Mouse (Mus musculus) MEL (cell line): Measurements from ENCODE around the gene Oit3. TPM values are rescaled to one million over a fixed set of nuclear protein-coding genes. Genes with fewer than 3 reads are reported as not detected.

Experiments used
- DNase-seq: peaks from one replicate; pipeline ENCODE4 v3.0.0; 2011; ENCODE audit warnings: low read depth, low spot score
- H3K27ac ChIP-seq: 2 replicates; pipeline ENCODE4 v1.5.1; 2012; ENCODE audit warnings: low read depth, mild to moderate bottlenecking, control low read depth, low read length, moderate library complexity; ENCODE audit not compliant: control insufficient read depth
- H3K27me3 ChIP-seq, 2 experiments: fragments of 150-350 bp in 1 of 2; sonication (generic) in 1 of 2; 2 replicates each; pipeline ENCODE4 v1.6.1; 2012; ENCODE audit warnings: low read length in 2 of 2, mild to moderate bottlenecking in 2 of 2, improper control_type of control experiment in 1 of 2, moderate library complexity in 1 of 2; ENCODE audit not compliant: insufficient read depth in 2 of 2, control insufficient read depth in 1 of 2
- H3K36me3 ChIP-seq, 2 experiments: 2 replicates each; pipeline ENCODE4 v1.6.1; 2012 to 2014; ENCODE audit warnings: low read length in 2 of 2, improper control_type of control experiment in 1 of 2, inconsistent platforms in 1 of 2, mild to moderate bottlenecking in 1 of 2; ENCODE audit not compliant: insufficient read depth in 2 of 2, control insufficient read depth in 1 of 2
- H3K4me1 ChIP-seq, 2 experiments: fragments of 150-350 bp in 1 of 2; sonication (generic) in 1 of 2; 2 replicates each; pipeline ENCODE4 v1.6.1; 2012; ENCODE audit warnings: low read length in 2 of 2, improper control_type of control experiment in 1 of 2, mild to moderate bottlenecking in 1 of 2; ENCODE audit not compliant: insufficient read depth in 2 of 2, control insufficient read depth in 1 of 2
- H3K4me3 ChIP-seq, 2 experiments: fragments of 150-350 bp in 1 of 2; sonication (generic) in 1 of 2; 2 replicates each; pipeline ENCODE4 v1.5.1; 2012; ENCODE audit warnings: low read depth in 2 of 2, low read length in 2 of 2, mild to moderate bottlenecking in 2 of 2, moderate library complexity in 2 of 2, control low read depth in 1 of 2, improper control_type of control experiment in 1 of 2; ENCODE audit not compliant: control insufficient read depth in 1 of 2, insufficient read depth in 1 of 2
- H3K79me2 ChIP-seq: 2 replicates; pipeline ENCODE4 v1.6.1; 2012; ENCODE audit warnings: mild to moderate bottlenecking, low read length, moderate library complexity; ENCODE audit not compliant: control insufficient read depth, poor library complexity, insufficient read depth
- H3K9ac ChIP-seq: 2 replicates; pipeline ENCODE4 v1.6.1; 2012; ENCODE audit warnings: low read depth, mild to moderate bottlenecking, control low read depth, low read length, moderate library complexity; ENCODE audit not compliant: control insufficient read depth, poor library complexity, severe bottlenecking
- H3K9me3 ChIP-seq: fragments of 150-350 bp; sonication (generic); replicated peaks from 2 replicates; pipeline ENCODE4 v1.6.1; 2012; ENCODE audit warnings: mild to moderate bottlenecking, low read length, improper control_type of control experiment, moderate library complexity; ENCODE audit not compliant: insufficient read depth
- BHLHE40 ChIP-seq: IDR thresholded peaks from 2 replicates; pipeline ENCODE4 v1.6.1; 2012; ENCODE audit warnings: low read depth, mild to moderate bottlenecking, inconsistent platforms, low read length, improper control_type of control experiment, borderline replicate concordance
- CHD2 ChIP-seq: IDR thresholded peaks from 2 replicates; pipeline ENCODE4 v1.6.1; 2011; ENCODE audit warnings: low read length, improper control_type of control experiment
- E2F4 ChIP-seq: IDR thresholded peaks from 2 replicates; pipeline ENCODE4 v1.6.1; 2011; ENCODE audit warnings: low read depth, low read length, improper control_type of control experiment, borderline replicate concordance
- ELF1 ChIP-seq: IDR thresholded peaks from 2 replicates; pipeline ENCODE4 v1.6.1; 2014; ENCODE audit warnings: low read depth, mild to moderate bottlenecking, inconsistent platforms, low read length, improper control_type of control experiment, moderate library complexity
- EP300 ChIP-seq, 2 experiments: IDR thresholded peaks; 2 replicates each; pipeline ENCODE4 v1.6.1; 2011; ENCODE audit warnings: improper control_type of control experiment in 2 of 2, low read length in 2 of 2, low read depth in 1 of 2, mild to moderate bottlenecking in 1 of 2
- ETS1 ChIP-seq: IDR thresholded peaks from 2 replicates; pipeline ENCODE4 v1.6.1; 2012; ENCODE audit warnings: low read depth, mild to moderate bottlenecking, inconsistent platforms, low read length, improper control_type of control experiment, moderate library complexity
- GATA1 ChIP-seq: IDR thresholded peaks from 2 replicates; pipeline ENCODE4 v1.6.1; 2011; ENCODE audit warnings: low read depth, low read length, improper control_type of control experiment
- HCFC1 ChIP-seq: IDR thresholded peaks from 2 replicates; pipeline ENCODE4 v1.6.1; 2012; ENCODE audit warnings: low read depth, mild to moderate bottlenecking, inconsistent platforms, low read length, improper control_type of control experiment, moderate library complexity
- KAT2A ChIP-seq: conservative IDR thresholded peaks from 2 replicates; pipeline ENCODE4 v1.6.1; 2012; ENCODE audit warnings: low read depth, low read length, improper control_type of control experiment, inconsistent platforms
- MAFK ChIP-seq: IDR thresholded peaks from 2 replicates; pipeline ENCODE4 v1.6.1; 2011; ENCODE audit warnings: low read depth, mild to moderate bottlenecking, low read length, improper control_type of control experiment, borderline replicate concordance
- MAX ChIP-seq: IDR thresholded peaks from 2 replicates; pipeline ENCODE4 v1.6.1; 2011; ENCODE audit warnings: low read length, improper control_type of control experiment
- MXI1 ChIP-seq: IDR thresholded peaks from 2 replicates; pipeline ENCODE4 v1.6.1; 2011; ENCODE audit warnings: mild to moderate bottlenecking, low read depth, low read length, improper control_type of control experiment
- MYB ChIP-seq: IDR thresholded peaks from 2 replicates; pipeline ENCODE4 v1.6.1; 2011; ENCODE audit warnings: mild to moderate bottlenecking, low read depth, low read length, improper control_type of control experiment
- MYC ChIP-seq: IDR thresholded peaks from 2 replicates; pipeline ENCODE4 v1.6.1; 2011; ENCODE audit warnings: low read depth, mild to moderate bottlenecking, low read length, improper control_type of control experiment, moderate library complexity
- NELFE ChIP-seq: IDR thresholded peaks from 2 replicates; pipeline ENCODE4 v1.6.1; 2011; ENCODE audit warnings: low read depth, low read length, improper control_type of control experiment
- NRF1 ChIP-seq: IDR thresholded peaks from 2 replicates; pipeline ENCODE4 v1.6.1; 2014; ENCODE audit warnings: low read depth, mild to moderate bottlenecking, inconsistent platforms, low read length, improper control_type of control experiment, moderate library complexity; ENCODE audit not compliant: poor library complexity, insufficient read depth, severe bottlenecking
- RAD21 ChIP-seq: IDR thresholded peaks from 2 replicates; pipeline ENCODE4 v1.6.1; 2011; ENCODE audit warnings: mild to moderate bottlenecking, low read depth, low read length, improper control_type of control experiment
- RCOR1 ChIP-seq: IDR thresholded peaks from 2 replicates; pipeline ENCODE4 v1.6.1; 2012; ENCODE audit warnings: low read depth, mild to moderate bottlenecking, inconsistent platforms, low read length, improper control_type of control experiment
- SIN3A ChIP-seq: IDR thresholded peaks from 2 replicates; pipeline ENCODE4 v1.6.1; 2012; ENCODE audit warnings: low read length, improper control_type of control experiment, inconsistent platforms
- SMC3 ChIP-seq: IDR thresholded peaks from 2 replicates; pipeline ENCODE4 v1.6.1; 2011; ENCODE audit warnings: low read depth, low read length, improper control_type of control experiment
- UBTF ChIP-seq: IDR thresholded peaks from 2 replicates; pipeline ENCODE4 v1.6.1; 2012; ENCODE audit warnings: low read depth, mild to moderate bottlenecking, inconsistent platforms, low read length, improper control_type of control experiment, moderate library complexity, borderline replicate concordance; ENCODE audit not compliant: insufficient read depth
- USF1 ChIP-seq: IDR thresholded peaks from 2 replicates; pipeline ENCODE4 v1.6.1; 2014; ENCODE audit warnings: low read depth, mild to moderate bottlenecking, inconsistent platforms, low read length, improper control_type of control experiment, moderate library complexity
- ZC3H11A ChIP-seq: IDR thresholded peaks from 2 replicates; pipeline ENCODE4 v1.6.1; 2012; ENCODE audit warnings: low read depth, mild to moderate bottlenecking, inconsistent platforms, low read length, improper control_type of control experiment
- ZKSCAN1 ChIP-seq: IDR thresholded peaks from 2 replicates; pipeline ENCODE4 v1.6.1; 2012; ENCODE audit warnings: low read depth, mild to moderate bottlenecking, inconsistent platforms, low read length, improper control_type of control experiment, moderate library complexity
- ZNF384 ChIP-seq: IDR thresholded peaks from 2 replicates; pipeline ENCODE4 v1.6.1; 2012; ENCODE audit warnings: low read depth, mild to moderate bottlenecking, inconsistent platforms, low read length, improper control_type of control experiment
- polyA plus RNA-seq, 2 experiments: library from polyadenylated mRNA; stranded (reverse) in 1 of 2; unstranded in 1 of 2; fragments of >175 nt in 1 of 2; fragments of >200 nt in 1 of 2; gene quantifications; 2 replicates each; pipeline versions ENCODE4 v1.2.1 to v1.2.4; 2012; ENCODE audit warnings: low replicate concordance in 2 of 2, low read depth in 1 of 2; ENCODE audit not compliant: insufficient read length in 2 of 2, insufficient read depth in 1 of 2, missing spikeins in 1 of 2
- total RNA-seq: library from RNA; depleted of rRNA; stranded (reverse); fragments of 300-350 nt; gene quantifications from 2 replicates; pipeline ENCODE4 v1.2.3, GENCODE M21; 2012

Gene Oit3
- total and polyA plus RNA-seq, 3 experiments = 0.07 TPM; not detected in 2

DNA sequence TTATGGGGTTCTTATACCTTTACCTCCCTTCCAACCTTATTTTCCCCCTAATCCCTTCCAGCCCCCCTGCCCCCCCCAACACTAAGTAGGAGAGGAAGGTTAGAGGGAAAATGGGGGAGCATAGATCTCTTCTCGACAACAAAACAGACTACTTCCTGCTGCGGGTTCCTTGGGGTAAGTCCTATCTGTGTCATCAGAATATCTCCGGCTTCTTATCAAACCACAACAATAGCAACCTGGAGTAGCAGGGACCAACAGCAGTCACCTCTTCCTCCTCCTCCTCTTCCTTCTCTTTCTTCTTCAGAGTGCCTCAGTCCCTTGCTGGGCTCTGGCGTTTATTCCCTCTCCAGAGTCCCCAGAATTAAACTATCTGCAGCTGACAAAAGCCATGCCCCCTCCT lies 49.7 kb downstream of the Oit3 start (continued):
- TF ChIP-seq UBTF = no peak
- TF ChIP-seq MAFK = no peak
- no peak for TF ChIP-seq BHLHE40
- TF ChIP-seq E2F4 = no peak
- TF ChIP-seq USF1 = no peak
- TF ChIP-seq GATA1 = peak; percentile 91
- TF ChIP-seq MYC = no peak
- no peak for TF ChIP-seq CHD2
- peak; percentile 77 to 80 for TF ChIP-seq EP300 (IDR thresholded peaks at IDR 0.05; ENCODE audit: low read depth in 1 of 2, low read length in 2 of 2)
- TF ChIP-seq ZKSCAN1 = no peak
- TF ChIP-seq MXI1 = no peak
- no peak for TF ChIP-seq KAT2A
- TF ChIP-seq, all 39 proteins: peak for 6

DNA sequence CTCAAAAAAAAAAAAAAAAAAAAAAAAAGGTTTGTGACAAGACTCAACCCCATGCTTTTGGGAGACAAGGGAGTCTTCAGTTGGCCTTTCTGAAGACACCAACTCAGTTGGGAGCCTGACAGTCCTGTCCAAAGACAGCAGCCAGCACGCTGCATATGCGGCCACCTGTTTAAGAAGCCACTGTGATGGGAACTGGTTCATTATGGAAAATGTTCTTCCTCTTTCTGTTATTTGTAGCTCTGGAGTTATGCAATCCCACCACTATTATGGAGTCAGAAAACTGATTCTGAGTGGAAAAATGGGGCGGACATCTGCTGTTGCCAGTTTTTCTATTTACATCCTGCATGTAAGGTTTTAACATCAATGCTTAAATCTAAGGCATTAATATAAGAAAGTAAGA lies 51.9 kb downstream of the Oit3 start:
- H3K27me3 ChIP-seq = no peaks in the 10 kb centered on the region
- no peak for DNase-seq
- no peak for TF ChIP-seq E2F4
- TF ChIP-seq ELF1 = no peak
- TF ChIP-seq MAX = no peak
- no peak for TF ChIP-seq RAD21
- no peak for TF ChIP-seq NELFE
- TF ChIP-seq MAFK = no peak
- TF ChIP-seq BHLHE40 = no peak
- TF ChIP-seq ZNF384 = no peak
- TF ChIP-seq SMC3 = no peak
- TF ChIP-seq EP300 (IDR thresholded peaks at IDR 0.05; ENCODE audit: low read depth in 1 of 2, low read length in 2 of 2) = no peak
- no peak for TF ChIP-seq HCFC1
- TF ChIP-seq UBTF = no peak
- TF ChIP-seq SIN3A = no peak
- TF ChIP-seq RCOR1 = no peak
- no peak for TF ChIP-seq MYB
- TF ChIP-seq ZKSCAN1 = no peak
- TF ChIP-seq ETS1 = no peak
- no peak for TF ChIP-seq NRF1
- no peak for TF ChIP-seq ZC3H11A
- TF ChIP-seq, all 39 proteins: peak for 0
- Histone ChIP-seq H3K36me3 (peaks cover 0 to 14% of the 10 kb centered on the region in 2 experiments; a peak in 3 of 4 replicates), H3K9ac (no peak overlapping the region), H3K27ac (no peak overlapping the region), H3K79me2 (no peaks in the 10 kb centered on the region), H3K4me3 (no peak overlapping the region), H3K9me3 (no peaks in the 10 kb centered on the region), H3K4me1 (peaks cover 8 to 17% of the 10 kb centered on the region in 2 experiments)
